Mouse (Mus musculus) intestine, embryonic 15.5 days (tissue): ENCODE measurements around the gene Efcab1. TPM values are rescaled to one million over a fixed set of nuclear protein-coding genes. Genes with fewer than 3 reads are reported as not detected.
A peak's percentile ranks its signal among the peaks of the same experiment; 100 is the strongest.
"Not testable (repeated sequence)": the region's sequence is repeated elsewhere in the genome, so short reads cannot be mapped to it uniquely, and the experiment has no call there.

ENCODE experiments used
- ATAC-seq: fragments of 200-750 bp; cut with Nextera tagmentation; 2 replicates; pipeline ENCODE4 v1.8.0; 2017; ENCODE audit warnings: moderate TSS enrichment, moderate library complexity
- H3K27ac ChIP-seq: fragments of 300-500 bp; sonication (generic); 2 replicates; pipeline ENCODE4 v1.5.1; 2015; ENCODE audit warnings: mild to moderate bottlenecking, inconsistent platforms
- H3K27me3 ChIP-seq: fragments of 300-500 bp; sonication (generic); replicated peaks from 2 replicates; pipeline ENCODE4 v1.6.1; 2015; ENCODE audit warnings: inconsistent platforms
- H3K36me3 ChIP-seq: fragments of 300-500 bp; sonication (generic); 2 replicates; pipeline ENCODE4 v1.6.1; 2015; ENCODE audit warnings: inconsistent platforms
- H3K4me1 ChIP-seq: fragments of 300-500 bp; sonication (generic); replicated peaks from 2 replicates; pipeline ENCODE4 v1.6.1; 2015; ENCODE audit warnings: inconsistent platforms
- H3K4me2 ChIP-seq: fragments of 300-500 bp; sonication (generic); replicated peaks from 2 replicates; pipeline ENCODE4 v1.6.1; 2015; ENCODE audit warnings: mild to moderate bottlenecking, inconsistent platforms
- H3K4me3 ChIP-seq: fragments of 300-500 bp; sonication (generic); replicated peaks from 2 replicates; pipeline ENCODE4 v1.5.1; 2015; ENCODE audit warnings: inconsistent platforms
- H3K9ac ChIP-seq: fragments of 300-500 bp; sonication (generic); 2 replicates; pipeline ENCODE4 v1.6.1; 2015; ENCODE audit warnings: inconsistent platforms
- H3K9me3 ChIP-seq: fragments of 300-500 bp; sonication (generic); 2 replicates; pipeline ENCODE4 v1.6.1; 2016; ENCODE audit warnings: inconsistent platforms
- WGBS: fragments of 180-500 bp; shearing (Covaris S2); methylation state at CpG from one replicate; pipeline ENCODE4 v1.1.7; 2015; 5-methylcytosine and 5-hydroxymethylcytosine counted together
- polyA plus RNA-seq: library from polyadenylated mRNA; unstranded; fragments of >200 nt; fragmentation: Nextera tagmentation; extraction: Ambion mirVana; gene quantifications from 2 replicates; pipeline ENCODE4 v1.2.1, GENCODE M21; 2015

The Efcab1 gene
- 4.6 and 7.0 TPM in 2 replicates for polyA plus RNA-seq

DNA sequence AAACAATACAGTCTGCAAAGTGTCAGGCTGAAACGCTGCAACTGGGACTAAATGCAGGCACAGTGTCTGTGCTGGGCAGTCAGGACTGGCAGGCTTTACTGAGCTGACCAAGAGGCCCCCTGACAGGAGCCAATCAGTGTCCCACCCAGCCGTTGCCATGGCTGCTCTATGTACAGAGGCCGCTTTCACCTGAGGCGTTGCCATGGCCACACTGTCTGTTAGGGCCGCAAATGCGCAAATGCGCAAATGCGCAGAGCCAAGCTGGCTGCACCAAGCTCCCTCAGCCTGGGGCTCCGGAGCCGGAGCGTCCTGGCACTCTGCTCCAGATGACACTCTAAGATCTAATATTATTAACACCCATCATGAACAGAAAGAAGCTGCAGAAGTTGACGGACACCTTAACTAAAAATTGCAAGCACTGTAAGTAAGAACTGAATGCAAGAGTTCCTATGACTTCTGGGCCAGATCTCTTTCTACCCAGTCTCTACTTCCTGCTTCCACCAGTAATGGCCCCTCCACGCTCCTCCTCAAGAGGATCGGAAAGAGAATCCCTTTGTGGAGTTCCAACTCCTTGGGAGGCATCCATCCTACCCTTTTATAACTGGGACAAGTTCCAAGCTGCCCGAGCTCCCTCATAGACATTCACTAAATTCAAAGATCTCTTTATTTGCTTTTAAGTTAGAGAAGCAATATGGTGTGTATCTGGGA lies at the start of gene Efcab1:
Gene Efcab1, plus strand, starts transcription at position 214 of the 708 bp plus-strand sequence.
- H3K4me2 ChIP-seq: peak within 1 kb of the TSS; percentile 56
- peak; percentile 97 for ATAC-seq
- WGBS: 7% methylated on average over 15 of the region's 15 CpGs
- peak within 1 kb of the TSS; percentile 14 for H3K4me3 ChIP-seq
- no peaks in the 10 kb centered on the region for H3K27me3 ChIP-seq
- no peaks in the 10 kb centered on the region for H3K9me3 ChIP-seq
- H3K27ac ChIP-seq: no peak within 1 kb of the TSS
- H3K4me1 ChIP-seq: no peaks in the 10 kb centered on the region
- H3K9ac ChIP-seq: no peak within 1 kb of the TSS
- no peaks in the 10 kb centered on the region for H3K36me3 ChIP-seq

DNA sequence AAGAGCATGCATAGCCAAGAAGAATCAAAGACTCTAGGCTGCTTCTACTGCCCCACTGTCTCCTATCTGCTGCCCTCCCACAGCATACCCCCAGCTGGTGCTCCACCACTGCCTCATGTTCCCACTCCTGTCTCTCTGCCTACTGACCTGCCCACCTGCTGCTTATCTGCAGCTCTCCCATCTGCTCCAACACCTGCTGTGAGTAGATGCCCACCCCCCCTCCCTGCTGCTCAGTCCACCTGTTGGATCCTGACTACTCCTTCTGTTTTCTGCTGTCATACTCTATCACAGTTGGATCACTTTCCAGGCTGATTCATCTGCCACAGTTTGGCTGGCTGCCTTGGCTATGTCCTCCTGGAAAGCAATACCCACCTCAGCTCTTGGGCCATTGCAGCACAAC lies 47.0 kb upstream of the Efcab1 start:
- Histone ChIP-seq H3K36me3 (no peaks in the 10 kb centered on the region), H3K4me2 (no peak overlapping the region), H3K9ac (no peak overlapping the region), H3K4me1 (no peaks in the 10 kb centered on the region), H3K4me3 (no peak overlapping the region), H3K27ac (no peak overlapping the region), H3K9me3 (no peaks in the 10 kb centered on the region), H3K27me3 (no peaks in the 10 kb centered on the region)
- ATAC-seq: no peak

DNA sequence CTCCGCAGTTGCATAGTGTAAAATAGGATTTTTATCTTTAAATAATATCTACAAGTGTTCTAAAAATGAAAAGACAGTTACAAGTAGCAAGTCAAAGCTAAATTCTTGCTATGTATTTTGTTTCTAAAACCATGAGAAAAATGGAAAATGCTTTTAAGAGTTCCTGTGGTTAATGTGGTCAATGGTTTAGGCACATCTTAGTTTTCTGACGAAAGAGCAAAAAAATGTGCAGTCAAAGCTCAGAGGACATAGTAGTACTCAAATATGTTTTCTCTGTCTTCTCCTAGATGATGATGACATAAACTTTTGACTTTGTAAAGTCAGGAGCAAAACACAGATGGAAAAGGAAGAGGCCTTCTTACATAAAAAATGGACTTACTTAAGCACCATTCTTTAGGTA lies 21.5 kb upstream of the Efcab1 start:
- Histone ChIP-seq H3K27me3 (no peaks in the 10 kb centered on the region), H3K4me2 (no peak overlapping the region), H3K4me3 (no peak overlapping the region), H3K36me3 (no peaks in the 10 kb centered on the region), H3K27ac (no peak overlapping the region), H3K9ac (no peak overlapping the region), H3K4me1 (no peaks in the 10 kb centered on the region), H3K9me3 (no peaks in the 10 kb centered on the region)
- ATAC-seq: no peak
- 94% methylated on average over 2 of the region's 2 CpGs for WGBS

DNA sequence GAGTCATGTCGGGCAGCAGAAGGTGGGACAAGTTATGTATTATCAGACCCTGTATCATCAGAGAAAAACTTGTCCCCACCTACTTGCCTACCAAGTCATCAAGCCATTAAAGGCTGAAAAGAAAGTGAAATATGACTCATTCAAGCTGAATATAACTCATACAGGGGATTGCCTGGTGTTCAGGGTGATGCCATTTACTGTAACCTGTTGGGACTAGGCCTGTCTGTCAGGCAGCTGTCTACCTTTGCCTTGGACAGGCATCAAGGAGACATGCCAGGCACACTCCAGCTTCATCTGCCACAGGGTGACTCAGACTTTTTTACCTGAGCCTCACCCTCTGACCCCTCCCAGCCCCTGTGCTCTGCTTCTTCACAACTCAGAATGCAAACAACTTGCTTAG lies 21.0 kb upstream of the Efcab1 start:
- no peak overlapping the region for H3K9ac ChIP-seq
- no peaks in the 10 kb centered on the region for H3K4me1 ChIP-seq
- ATAC-seq: no peak
- no peaks in the 10 kb centered on the region for H3K36me3 ChIP-seq
- H3K4me2 ChIP-seq: no peak overlapping the region
- no peak overlapping the region for H3K27ac ChIP-seq
- no peaks in the 10 kb centered on the region for H3K9me3 ChIP-seq
- WGBS: 68% methylated on average over 1 of the region's 1 CpGs
- no peak overlapping the region for H3K4me3 ChIP-seq
- H3K27me3 ChIP-seq: no peaks in the 10 kb centered on the region

DNA sequence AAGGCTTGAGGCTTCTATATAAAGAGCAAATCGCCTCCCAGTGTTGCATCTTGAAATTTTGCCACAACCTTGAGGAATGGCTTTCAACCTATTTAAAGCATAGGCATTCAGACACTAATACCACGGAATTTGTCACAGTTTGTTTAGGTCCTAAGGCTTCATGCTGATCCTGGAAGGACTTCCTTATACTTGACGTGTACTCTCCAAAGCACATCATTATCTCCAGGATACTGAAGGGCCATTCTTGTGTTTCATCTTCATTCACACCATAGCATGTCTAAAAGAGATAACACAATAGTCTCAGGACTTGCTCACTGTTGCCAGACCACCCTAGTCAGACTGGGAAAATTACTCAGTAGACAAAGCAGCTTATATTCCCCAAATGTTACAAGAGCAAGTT lies 13.9 kb upstream of the Efcab1 start:
- 77% methylated on average over 3 of the region's 3 CpGs for WGBS
- no peak overlapping the region for H3K4me2 ChIP-seq
- H3K9ac ChIP-seq: no peak overlapping the region
- no peak for ATAC-seq
- H3K4me3 ChIP-seq: no peak overlapping the region
- H3K27ac ChIP-seq: no peak overlapping the region
- 0 out of 2 replicates have a peak, but pooled peaks cover 3% of the 10 kb centered on the region for H3K4me1 ChIP-seq
- no peaks in the 10 kb centered on the region for H3K9me3 ChIP-seq
- H3K36me3 ChIP-seq: no peaks in the 10 kb centered on the region
- H3K27me3 ChIP-seq: no peaks in the 10 kb centered on the region

DNA sequence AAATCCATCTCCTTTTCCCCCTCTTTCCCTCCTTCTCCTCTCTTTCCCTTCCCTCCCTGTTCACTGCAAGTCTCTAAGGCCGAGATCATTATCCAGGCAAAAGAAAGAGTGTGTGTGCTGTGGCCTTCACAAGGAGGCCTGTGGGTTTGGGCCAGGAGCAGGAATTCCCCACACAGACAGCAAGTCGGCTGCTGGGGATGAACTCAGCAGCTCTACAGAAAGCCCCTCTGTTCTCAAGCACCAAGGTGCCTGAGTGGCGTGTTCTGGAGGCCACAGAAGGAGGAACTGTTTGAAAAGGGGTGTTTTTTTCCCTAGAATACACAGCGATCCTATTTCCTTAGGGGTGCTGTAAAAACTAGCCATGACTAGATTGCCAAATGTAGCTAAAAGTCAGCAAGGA lies 12.5 kb upstream of the Efcab1 start:
- Histone ChIP-seq H3K4me3 (no peak overlapping the region), H3K27ac (peak overlapping the region; percentile 57; the same call in 1 of the 2 replicates), H3K27me3 (no peaks in the 10 kb centered on the region), H3K4me1 (0 out of 2 replicates have a peak, but pooled peaks cover 3% of the 10 kb centered on the region), H3K36me3 (no peaks in the 10 kb centered on the region), H3K9me3 (no peaks in the 10 kb centered on the region), H3K4me2 (no peak overlapping the region), H3K9ac (no peak overlapping the region)
- WGBS: 31% methylated on average over 4 of the region's 4 CpGs
- no peak for ATAC-seq

DNA sequence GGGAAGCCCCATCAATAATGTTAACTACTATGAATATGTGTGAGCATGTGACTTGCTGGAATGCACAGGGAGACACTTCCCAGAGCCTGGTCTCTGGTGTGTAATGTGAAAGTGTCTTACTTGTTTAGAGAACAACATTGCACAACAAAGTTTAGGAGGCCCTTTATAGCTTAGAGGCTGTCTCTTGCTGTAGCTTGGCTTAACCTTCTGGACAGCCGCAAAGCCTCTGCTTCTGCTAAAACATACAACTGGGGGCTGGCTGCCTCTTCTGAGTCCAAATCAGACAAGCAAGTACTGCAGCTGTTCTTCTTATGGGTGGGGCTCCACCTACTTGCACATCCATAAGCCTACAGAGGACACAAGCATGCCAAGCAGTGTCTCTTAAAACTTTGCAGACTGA lies 11.7 kb upstream of the Efcab1 start:
- H3K9me3 ChIP-seq: no peaks in the 10 kb centered on the region
- no peaks in the 10 kb centered on the region for H3K36me3 ChIP-seq
- no peak overlapping the region for H3K4me3 ChIP-seq
- H3K27ac ChIP-seq: 0 out of 2 replicates have a peak overlapping the region, but pooled peaks have one; percentile 44
- H3K4me1 ChIP-seq: 0 out of 2 replicates have a peak, but pooled peaks cover 3% of the 10 kb centered on the region
- H3K9ac ChIP-seq: no peak overlapping the region
- peak; percentile 85 for ATAC-seq
- no peak overlapping the region for H3K4me2 ChIP-seq
- 56% methylated on average over 1 of the region's 1 CpGs for WGBS
- H3K27me3 ChIP-seq: no peaks in the 10 kb centered on the region

DNA sequence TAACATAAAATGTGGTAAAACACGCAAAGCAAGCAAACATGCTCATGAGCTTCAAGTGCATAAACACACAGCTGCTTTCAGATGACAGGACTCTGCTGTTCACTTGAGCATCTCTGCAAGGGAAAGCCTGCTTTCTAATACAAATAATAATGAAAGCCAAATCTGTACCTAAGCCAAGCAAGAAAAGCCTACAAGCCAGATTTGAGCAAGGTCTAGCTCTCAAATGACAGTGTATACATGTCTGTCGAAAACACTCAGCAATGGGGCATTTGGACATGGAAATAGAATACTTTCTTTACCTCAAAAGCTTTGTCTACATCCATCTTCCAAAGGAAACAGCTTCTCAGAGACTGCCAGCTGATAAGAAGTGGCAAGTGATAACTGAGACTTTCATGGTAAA lies 10.9 kb upstream of the Efcab1 start:
- Histone ChIP-seq H3K4me1 (0 out of 2 replicates have a peak, but pooled peaks cover 3% of the 10 kb centered on the region), H3K27ac (no peak overlapping the region), H3K4me2 (no peak overlapping the region), H3K36me3 (no peaks in the 10 kb centered on the region), H3K9ac (no peak overlapping the region), H3K4me3 (no peak overlapping the region), H3K9me3 (no peaks in the 10 kb centered on the region), H3K27me3 (no peaks in the 10 kb centered on the region)
- ATAC-seq: peak; percentile 59
- WGBS: 39% methylated on average over 2 of the region's 2 CpGs

DNA sequence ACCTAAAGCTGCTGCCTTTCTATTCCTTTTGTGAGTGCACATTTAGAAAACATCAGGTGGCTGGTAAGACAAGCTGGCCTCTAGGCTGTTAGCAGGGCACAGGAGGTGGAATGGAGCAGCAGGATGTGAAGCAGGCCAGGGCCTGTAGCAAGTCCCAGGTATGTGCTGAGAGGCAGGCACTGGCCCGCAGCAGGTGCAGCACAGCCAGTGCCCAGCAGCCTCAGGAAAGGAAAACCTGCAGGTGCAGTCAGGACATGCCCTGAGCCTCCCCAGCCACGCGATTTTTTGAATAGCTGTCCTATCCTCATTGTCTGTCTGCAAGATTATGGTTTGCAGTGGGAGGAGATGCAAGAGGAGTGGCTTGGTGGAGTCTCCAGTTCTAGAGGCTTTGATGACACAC lies 24.3 kb downstream of the Efcab1 start:
- ATAC-seq, H3K4me2 ChIP-seq, H3K4me1 ChIP-seq, H3K36me3 ChIP-seq, H3K4me3 ChIP-seq, H3K27ac ChIP-seq, H3K9me3 ChIP-seq, H3K27me3 ChIP-seq, H3K9ac ChIP-seq: not testable (repeated sequence)
- 71% methylated on average over 3 of the region's 3 CpGs for WGBS

DNA sequence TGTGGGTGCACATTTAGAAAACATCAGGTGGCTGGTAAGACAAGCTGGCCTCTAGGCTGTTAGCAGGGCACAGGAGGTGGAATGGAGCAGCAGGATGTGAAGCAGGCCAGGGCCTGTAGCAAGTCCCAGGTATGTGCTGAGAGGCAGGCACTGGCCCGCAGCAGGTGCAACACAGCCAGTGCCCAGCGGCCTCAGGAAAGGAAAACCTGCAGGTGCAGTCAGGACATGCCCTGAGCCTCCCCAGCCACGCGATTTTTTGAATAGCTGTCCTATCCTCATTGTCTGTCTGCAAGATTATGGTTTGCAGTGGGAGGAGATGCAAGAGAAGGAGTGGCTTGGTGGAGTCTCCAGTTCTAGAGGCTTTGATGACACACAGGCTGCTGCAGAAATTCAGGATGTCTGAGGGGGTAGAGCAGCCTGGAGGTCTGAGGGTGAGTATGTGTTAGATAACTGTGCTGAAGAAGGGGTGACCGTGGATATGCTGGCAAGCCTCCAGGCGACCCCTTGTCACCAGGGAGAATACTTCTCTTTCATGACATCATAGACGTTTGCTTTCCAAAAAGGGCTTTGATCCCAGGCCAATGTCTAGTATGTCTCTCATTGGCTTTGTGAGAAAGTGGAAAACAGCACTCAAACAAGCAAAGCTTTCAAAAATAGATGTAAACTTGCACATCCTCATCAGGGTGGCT lies 30.2 kb downstream of the Efcab1 start:
- not testable (repeated sequence) for ATAC-seq, H3K4me2 ChIP-seq, H3K27me3 ChIP-seq, H3K4me3 ChIP-seq, H3K9me3 ChIP-seq, H3K27ac ChIP-seq, H3K9ac ChIP-seq, H3K36me3 ChIP-seq, H3K4me1 ChIP-seq
- WGBS: 52% methylated on average over 7 of the region's 7 CpGs

DNA sequence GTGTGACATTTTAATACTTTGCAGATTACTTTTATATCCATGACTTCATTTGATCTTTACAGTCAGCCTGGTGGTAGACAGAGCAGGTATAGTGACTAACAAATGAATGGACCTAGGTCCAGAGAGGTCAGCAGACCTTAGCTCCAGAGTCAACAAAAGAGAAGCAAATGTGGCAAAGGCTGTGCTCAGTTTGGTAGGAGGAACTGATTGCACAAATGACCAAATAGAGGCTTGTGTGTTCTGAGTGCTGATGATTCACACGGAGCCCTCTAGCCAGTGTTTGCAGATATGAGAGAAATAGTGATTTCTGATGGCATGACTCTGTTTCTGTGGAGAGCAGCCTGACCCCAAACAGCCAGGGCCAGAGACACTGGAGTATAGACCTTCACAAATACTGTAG lies 33.1 kb downstream of the Efcab1 start:
- H3K4me2 ChIP-seq: no peak overlapping the region
- peak; percentile 17; the same call in 1 of the 2 replicates for ATAC-seq
- H3K9me3 ChIP-seq: no peaks in the 10 kb centered on the region
- no peak overlapping the region for H3K27ac ChIP-seq
- no peak overlapping the region for H3K4me3 ChIP-seq
- no peaks in the 10 kb centered on the region for H3K4me1 ChIP-seq
- 45% methylated on average over 1 of the region's 1 CpGs for WGBS
- H3K36me3 ChIP-seq: no peaks in the 10 kb centered on the region
- no peaks in the 10 kb centered on the region for H3K27me3 ChIP-seq
- no peak overlapping the region for H3K9ac ChIP-seq

DNA sequence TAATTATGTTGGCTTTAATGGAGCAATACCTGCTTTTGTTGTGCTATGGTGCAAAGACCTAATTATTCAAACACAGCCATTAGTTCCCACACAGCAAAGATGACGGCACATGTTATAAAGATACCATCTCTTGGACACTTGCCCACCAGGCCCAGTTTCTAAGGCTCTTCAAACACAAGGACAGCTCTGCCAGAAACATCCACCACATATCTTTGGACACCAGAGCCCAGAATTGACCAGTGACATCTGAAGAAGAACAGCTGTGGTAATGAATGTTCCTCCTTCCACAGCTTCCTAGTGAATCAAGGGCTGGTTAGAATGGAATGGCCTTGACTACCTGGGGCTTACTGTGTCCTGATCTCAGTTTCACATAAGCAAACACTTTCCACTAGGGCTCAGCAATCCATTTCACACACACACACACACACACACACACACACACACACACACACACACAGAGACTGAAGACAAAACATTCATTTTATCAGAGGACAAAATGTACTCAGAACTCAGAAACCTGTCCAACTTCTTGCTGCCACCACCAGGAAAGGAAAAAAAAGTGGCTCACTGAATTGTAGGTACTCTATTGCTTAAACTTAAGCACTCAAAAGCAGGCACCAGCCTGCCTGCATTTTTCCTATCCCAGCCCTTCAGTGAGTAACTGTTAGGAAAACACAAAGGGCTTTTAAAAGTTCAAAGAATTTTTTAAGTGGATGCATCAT lies 33.7 kb downstream of the Efcab1 start:
- Histone ChIP-seq H3K27ac (no peak overlapping the region), H3K9me3 (no peaks in the 10 kb centered on the region), H3K27me3 (no peaks in the 10 kb centered on the region), H3K9ac (no peak overlapping the region), H3K36me3 (no peaks in the 10 kb centered on the region), H3K4me3 (no peak overlapping the region), H3K4me2 (no peak overlapping the region), H3K4me1 (no peaks in the 10 kb centered on the region)
- WGBS: 52% methylated on average over 1 of the region's 1 CpGs
- ATAC-seq: no peak
